Mouse (Mus musculus) CD8-positive naive resting alpha-beta T cell, adult 2 months (primary cell): ENCODE measurements around the gene Gramd1c.

ENCODE experiments used
- DNase-seq, 2 experiments: peaks; one replicate each; pipeline ENCODE4 v3.0.0; 2022; ENCODE audit warnings: low read depth in 2 of 2, low spot score in 2 of 2

Gramd1c gene

DNA sequence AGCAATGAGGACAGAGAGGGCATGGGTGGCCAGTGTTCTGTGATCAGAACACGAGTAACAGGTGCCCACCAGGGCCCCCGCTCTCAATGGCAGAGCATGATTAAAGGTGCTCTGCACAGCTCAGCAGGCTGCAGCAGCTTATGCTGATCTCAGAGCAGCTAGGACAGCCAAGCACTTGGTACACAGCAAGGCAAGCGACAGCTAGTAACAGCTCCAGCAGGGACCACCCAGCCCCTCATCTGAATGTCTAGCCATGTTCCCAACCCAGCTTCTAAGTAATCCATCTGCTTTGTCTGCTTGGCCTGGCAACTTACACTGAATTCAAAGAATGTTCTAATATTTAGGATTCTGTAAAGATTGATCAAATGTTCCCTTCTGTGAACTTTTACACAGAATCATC is 99.4 kb downstream of the Gramd1c start:
- DNase-seq, result no peak

DNA sequence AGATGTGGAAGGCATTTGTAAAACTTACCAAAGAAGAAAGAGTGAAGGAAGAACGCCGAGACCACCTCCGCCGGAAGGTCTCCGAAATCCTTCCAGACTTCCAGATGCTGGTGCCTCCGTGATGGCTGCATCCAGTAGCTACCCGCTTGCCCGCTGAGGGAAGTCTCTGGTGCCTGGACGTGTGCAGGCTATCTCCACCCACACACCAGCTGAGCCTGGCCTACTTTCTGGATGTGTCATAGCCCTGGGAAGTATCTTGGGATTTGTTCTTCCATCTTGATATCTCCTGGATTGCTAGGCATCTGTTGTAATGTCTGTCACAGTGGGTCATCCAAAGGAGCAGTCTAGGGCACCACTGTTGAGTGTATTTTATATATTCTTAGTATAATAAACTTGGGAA is 99.9 kb downstream of the Gramd1c start:
- no peak for DNase-seq

DNA sequence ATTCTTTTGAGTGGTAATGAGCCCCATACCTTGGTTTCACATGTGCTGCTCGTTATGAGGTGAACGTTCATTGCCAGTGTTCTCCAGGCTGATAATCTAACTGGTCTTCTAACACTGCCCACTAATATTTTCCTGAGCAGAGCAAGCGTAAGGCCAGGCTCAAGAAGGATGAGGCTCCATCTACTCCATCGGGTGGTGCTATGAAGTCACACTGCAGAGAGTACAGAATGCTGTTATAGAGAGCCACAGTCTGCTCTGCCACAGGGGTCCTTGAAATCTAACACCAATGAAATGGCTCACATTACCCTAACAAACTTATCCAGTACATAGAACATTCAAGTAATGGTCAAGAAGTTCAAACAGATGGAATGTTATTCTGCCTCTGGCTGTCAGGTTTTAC is 105.1 kb downstream of the Gramd1c start:
- no peak for DNase-seq

DNA sequence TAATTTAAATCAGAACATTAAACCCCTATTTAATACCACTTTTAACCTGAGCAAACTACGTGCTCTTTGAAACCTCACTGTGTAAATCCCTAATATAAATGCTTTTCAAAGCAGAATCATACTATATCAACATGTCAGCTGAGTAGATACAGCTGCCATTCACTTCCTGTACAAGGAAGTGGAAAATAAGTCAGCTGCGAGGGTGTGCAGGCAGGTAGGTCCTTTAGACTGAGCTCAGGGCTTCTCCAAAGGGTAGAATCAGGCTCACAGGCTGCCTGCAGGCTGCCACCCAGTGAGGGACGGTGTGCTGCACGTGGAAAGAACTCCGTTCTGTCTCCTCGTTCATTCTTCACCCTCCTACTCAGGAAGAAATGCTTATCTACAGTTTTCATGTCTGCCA is 108.2 kb downstream of the Gramd1c start:
- DNase-seq, result no peak

DNA sequence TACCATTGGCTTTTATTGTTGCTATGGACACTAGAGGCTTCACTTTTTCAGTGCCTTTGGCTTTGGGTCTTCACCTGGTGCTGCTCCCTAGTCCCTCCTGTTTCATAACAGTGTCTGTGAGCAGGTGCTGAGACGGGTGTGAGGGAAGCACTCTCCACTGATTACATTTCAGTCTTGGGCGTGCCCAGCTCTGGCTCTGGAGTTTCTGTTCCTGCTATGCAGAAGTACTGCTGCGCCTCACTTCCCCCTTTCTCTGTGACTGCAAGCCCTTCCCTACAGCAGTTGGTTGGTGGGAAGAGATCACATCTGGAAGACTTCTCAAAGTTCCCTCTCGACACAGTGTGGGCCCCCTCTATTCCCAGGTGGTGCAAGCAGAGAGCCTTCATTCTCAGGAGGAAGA is 111.6 kb downstream of the Gramd1c start:
- no peak for DNase-seq

DNA sequence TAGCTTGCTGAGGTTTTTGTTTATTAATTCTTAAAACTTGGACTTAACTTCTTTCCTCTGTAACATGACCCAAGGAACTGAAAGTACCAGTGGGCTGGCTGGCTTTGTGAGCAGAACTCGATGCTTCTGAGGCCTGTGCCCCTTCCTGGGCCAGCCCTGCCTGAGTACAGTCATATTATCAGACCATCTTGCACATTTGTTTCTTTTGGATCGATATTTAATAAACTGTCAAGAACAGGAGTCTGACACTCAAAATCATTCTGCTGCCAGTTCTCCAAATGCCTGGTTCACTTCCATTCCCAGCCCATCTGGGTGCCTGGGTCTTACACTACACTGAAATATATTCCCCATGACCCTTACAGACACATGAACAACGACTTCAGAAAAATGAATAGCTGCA is 117.3 kb downstream of the Gramd1c start:
- no peak for DNase-seq

DNA sequence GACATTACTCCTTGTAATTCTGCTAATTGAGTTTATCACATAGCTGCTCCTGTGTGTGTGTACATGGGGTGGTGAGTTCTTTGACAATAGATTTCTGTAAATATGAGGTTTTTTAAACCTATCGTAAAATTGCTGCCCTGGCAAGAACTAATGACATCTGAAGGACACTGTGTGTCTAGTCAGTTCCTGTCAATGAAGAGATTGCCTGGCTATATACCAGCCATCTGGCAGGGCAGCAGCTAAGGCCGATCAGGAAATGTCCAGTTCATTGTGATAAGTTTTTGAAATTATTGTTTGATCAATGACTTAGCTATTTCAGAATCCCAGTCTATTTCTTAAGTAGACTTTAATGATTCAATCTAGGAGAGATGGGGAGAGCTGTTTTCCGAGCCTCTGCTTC is 117.8 kb downstream of the Gramd1c start:
- no peak for DNase-seq

DNA sequence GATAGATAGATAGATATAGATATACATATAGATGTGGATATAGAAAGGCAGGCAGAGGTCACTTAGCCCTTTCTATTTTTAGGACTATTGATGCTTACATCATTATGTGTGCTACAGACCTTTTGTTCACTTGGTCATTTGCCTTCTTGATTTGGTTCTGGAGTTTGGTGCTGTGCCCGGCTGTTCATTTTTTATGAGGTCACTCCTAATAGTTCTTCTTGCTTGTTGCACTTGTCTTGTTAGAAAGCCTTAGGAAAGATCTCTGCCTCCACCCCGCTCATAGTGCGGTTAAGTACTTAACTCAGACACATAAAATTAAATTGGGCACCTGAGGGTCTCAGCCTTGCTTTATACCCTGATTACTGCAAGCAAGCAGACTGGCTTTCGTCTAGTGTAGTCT is 122.3 kb downstream of the Gramd1c start:
- DNase-seq, result no peak

DNA sequence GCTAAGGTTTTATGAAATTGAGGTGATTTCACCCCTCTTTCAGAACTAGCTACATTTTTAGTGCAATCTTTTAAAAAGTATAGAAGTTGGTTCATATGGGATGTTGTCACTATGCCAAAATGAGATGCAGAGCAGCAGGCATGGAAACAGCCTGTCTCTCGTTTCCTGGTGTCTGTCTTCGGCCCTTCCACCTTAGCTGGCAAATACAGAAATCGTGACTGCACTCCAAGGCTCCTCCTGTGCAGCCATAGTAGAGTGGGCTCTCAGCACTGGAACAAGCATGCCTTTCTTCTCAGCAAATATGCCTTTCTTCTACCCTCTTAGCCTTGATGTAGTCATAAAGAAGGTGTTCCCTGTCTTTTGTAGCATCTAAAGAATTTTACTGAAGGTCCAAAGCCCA is 127.3 kb downstream of the Gramd1c start:
- no peak for DNase-seq

DNA sequence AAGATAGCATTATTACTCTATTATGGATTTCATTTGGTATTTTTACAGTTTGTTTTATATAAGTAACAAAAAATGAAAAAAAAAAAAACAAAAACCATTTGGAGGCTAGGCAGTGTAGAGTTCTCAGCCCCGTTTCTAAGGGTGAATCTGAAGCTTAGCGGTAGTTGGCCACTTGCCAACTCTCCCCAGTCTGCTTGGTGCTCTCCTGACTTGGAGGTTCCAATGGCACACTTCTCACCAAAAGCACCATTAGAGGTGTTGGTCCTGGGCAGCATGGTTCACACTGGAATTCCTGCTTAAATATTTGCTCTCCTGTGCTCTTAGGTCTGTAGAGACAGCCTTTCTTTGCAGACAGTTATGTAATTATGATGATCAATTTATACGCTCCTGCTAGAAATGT is 127.8 kb downstream of the Gramd1c start:
- no peak for DNase-seq

DNA sequence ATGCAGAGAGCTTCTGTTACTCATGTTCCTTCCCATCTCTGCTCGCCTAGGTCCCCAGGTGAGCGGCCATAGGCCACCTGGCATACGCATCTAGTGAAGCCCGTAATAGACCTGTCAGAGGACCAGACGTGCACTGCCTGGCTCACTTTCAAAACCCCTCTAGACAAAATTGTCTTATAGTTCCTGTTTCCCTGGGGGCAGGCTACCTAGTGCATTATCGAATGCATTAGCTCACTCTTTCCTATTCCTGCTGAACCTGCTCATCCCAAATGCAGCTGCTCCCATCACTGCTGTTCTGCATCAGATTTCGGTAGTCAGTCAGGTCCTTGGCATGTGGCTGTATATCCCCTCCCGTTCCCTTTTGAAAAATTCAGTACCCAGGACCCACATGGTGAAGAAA is 128.3 kb downstream of the Gramd1c start:
- no peak for DNase-seq

DNA sequence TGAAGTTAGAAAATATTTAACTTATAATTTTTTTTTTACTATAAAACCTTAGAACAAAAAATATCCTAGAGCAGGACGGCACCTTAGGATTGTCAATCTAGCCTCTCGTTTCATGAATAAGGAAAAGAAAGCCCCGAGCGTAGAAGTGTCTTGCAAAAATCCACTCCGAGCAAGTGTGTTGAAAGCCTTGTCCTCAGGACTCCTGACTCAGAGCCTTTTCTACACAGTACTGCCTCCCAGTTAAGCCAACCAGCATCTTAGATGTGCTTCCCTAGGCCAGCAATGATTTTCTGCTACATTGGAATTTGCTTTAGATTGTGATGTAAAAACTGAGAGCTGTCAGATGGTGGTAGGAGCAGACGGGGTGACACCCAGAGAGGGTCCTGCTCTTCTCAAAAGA is 130.1 kb downstream of the Gramd1c start:
- DNase-seq, result no peak

DNA sequence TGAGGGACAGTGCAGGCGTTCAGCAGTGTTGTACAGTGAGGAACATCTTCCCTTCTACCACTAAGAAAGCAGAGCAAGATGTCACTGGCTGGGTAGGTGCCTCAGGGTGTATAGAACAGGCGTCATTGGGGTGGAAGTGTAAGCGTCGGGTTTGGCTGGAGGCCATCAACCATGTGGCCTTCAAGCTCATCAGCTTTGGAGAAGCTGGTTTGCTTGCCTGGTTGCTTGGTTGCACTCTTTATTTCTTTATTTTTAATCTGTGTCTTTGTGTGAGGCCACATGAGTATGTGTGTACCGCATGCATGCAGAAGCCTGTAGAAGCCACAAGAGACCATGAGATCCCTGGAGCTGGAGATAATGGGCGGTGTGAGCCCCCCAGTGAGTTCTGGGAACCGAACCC is 130.8 kb downstream of the Gramd1c start:
- DNase-seq, result no peak

DNA sequence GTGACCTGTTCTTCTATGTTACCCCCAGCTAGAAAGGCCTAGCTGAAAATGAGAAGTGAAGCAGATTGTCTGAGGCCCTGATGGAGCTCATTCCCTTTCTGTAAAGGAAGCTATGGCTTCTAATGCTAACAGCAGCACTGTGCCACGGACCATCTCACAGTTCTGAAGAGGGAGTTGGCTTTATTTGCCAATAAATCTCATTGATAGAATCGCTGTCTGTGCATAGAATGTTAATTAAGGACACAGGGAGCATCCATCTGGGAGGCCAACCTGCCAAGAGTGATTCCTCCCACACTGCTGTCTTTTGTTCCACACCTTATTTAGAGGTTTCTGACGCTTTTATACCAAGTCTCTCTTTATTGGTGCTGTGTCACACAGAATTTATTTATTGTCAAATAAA is 131.6 kb downstream of the Gramd1c start:
- DNase-seq, result no peak

DNA sequence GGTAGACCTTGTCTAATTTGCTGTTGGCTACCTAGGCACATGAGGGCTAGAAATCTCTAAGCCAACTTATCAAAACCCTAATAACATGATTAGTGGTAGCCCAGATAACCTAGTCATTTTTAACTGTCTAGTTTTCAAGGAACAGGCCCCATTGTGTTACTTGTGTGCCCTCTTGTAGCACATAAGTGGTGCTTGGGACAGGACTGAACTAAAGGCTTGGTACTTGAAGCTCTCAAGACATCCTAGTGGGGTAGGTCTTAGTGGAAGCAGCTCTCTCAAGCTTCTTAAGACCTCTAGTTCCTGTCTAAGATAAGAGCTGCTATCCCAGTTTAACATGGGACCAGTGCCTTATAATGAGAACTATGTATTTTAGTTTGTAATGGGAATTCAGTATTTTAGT is 132.6 kb downstream of the Gramd1c start:
- no peak for DNase-seq
